ENCODE assay signal across 22 mouse cellular contexts in genomic region chr4:53660711-53661110, GRCm38 (mm10).
"Had no signal": no experiment of that assay in that cellular context is flagged by ENCODE, and none has a peak within 500 bp of the region (broad histone marks: within the 10 kb centered on the region; RNA-seq: fewer than 3 reads in every experiment).

No protein-coding gene starts in this region.

- H3K36me3 ChIP-seq: liver, embryonic 13.5 days; lung, embryonic 15.5 days had no signal

- DNase-seq: liver, embryonic 13.5 days; lung, adult 2 months; lung, postnatal 14 days; lung, postnatal 36 days; midbrain, embryonic 14.5 days; retina, postnatal 1 day; right cerebral cortex, adult 18-20 months; right cerebral cortex, postnatal 25 days; right cerebral cortex, postnatal 4 days; spleen, adult 18-20 months; thymus, adult 18-20 months; thymus, postnatal 14 days; thymus, postnatal 36 days had no signal

- H3K9ac ChIP-seq: liver, embryonic 13.5 days; lung, embryonic 15.5 days; midbrain, embryonic 12.5 days; neural tube, embryonic 13.5 days; neural tube, embryonic 15.5 days had no signal

- H3K27ac ChIP-seq: liver, embryonic 13.5 days; lung, embryonic 15.5 days; midbrain, embryonic 10.5 days; midbrain, embryonic 12.5 days; neural tube, embryonic 13.5 days; neural tube, embryonic 15.5 days had no signal

- H3K9me3 ChIP-seq: liver, embryonic 13.5 days; lung, embryonic 15.5 days; megakaryocyte, embryonic 14.5 days; midbrain, embryonic 10.5 days; midbrain, embryonic 12.5 days; neural tube, embryonic 13.5 days; neural tube, embryonic 15.5 days had no signal

- H3K27me3 ChIP-seq: liver, embryonic 13.5 days; lung, embryonic 15.5 days; megakaryocyte, embryonic 14.5 days; midbrain, embryonic 12.5 days; neural tube, embryonic 13.5 days; neural tube, embryonic 15.5 days had no signal

- ATAC-seq: lung, postnatal 0 days; midbrain, embryonic 16.5 days had no signal

- H3K4me3 ChIP-seq: liver, embryonic 13.5 days; lung, embryonic 15.5 days; megakaryocyte, embryonic 14.5 days; midbrain, embryonic 10.5 days; midbrain, embryonic 12.5 days; myocyte; neural tube, embryonic 13.5 days; neural tube, embryonic 15.5 days had no signal

- H3K4me1 ChIP-seq: liver, embryonic 13.5 days; lung, embryonic 15.5 days; megakaryocyte, embryonic 14.5 days; midbrain, embryonic 10.5 days; midbrain, embryonic 12.5 days; neural tube, embryonic 13.5 days; neural tube, embryonic 15.5 days had no signal

- H3K4me2 ChIP-seq: liver, embryonic 13.5 days; lung, embryonic 15.5 days; midbrain, embryonic 12.5 days; neural tube, embryonic 13.5 days; neural tube, embryonic 15.5 days had no signal
